Mouse (Mus musculus) intestine, postnatal 0 days (tissue): ENCODE data around the gene Gtsf1l. TPM values are rescaled to one million over a fixed set of nuclear protein-coding genes. Genes with fewer than 3 reads are reported as not detected.

Experiments
- ATAC-seq: fragments of 200-750 bp; cut with Nextera tagmentation; 2 replicates; pipeline ENCODE4 v1.8.0; 2017; ENCODE audit warnings: mild to moderate bottlenecking, moderate TSS enrichment, moderate library complexity
- H3K27ac ChIP-seq: fragments of 300-500 bp; sonication (generic); 2 replicates; pipeline ENCODE4 v1.5.1; 2014; ENCODE audit warnings: mild to moderate bottlenecking, low read depth, low read length, moderate library complexity
- H3K27me3 ChIP-seq: fragments of 300-500 bp; sonication (generic); replicated peaks from 2 replicates; pipeline ENCODE4 v1.6.1; 2014; ENCODE audit warnings: low read length, mixed read lengths; ENCODE audit not compliant: control insufficient read depth, insufficient read depth
- H3K36me3 ChIP-seq: fragments of 300-500 bp; sonication (generic); 2 replicates; pipeline ENCODE4 v1.6.1; 2014; ENCODE audit warnings: mild to moderate bottlenecking, moderate library complexity; ENCODE audit not compliant: control insufficient read depth, insufficient read depth
- H3K4me1 ChIP-seq: fragments of 300-500 bp; sonication (generic); replicated peaks from 2 replicates; pipeline ENCODE4 v1.6.1; 2014; ENCODE audit warnings: antibody characterized with exemption, low read length, mixed read lengths; ENCODE audit not compliant: control insufficient read depth, insufficient read depth
- H3K4me2 ChIP-seq: fragments of 300-500 bp; sonication (generic); replicated peaks from 2 replicates; pipeline ENCODE4 v1.6.1; 2014; ENCODE audit warnings: low read depth, mild to moderate bottlenecking, moderate library complexity
- H3K4me3 ChIP-seq: fragments of 300-500 bp; sonication (generic); 2 replicates; pipeline ENCODE4 v1.5.1; 2014; ENCODE audit warnings: low read depth, low read length
- H3K9ac ChIP-seq: fragments of 300-500 bp; sonication (generic); 2 replicates; pipeline ENCODE4 v1.6.1; 2014; ENCODE audit warnings: mild to moderate bottlenecking, low read depth, low read length
- H3K9me3 ChIP-seq: fragments of 300-500 bp; sonication (generic); 2 replicates; pipeline ENCODE4 v1.6.1; 2016; ENCODE audit warnings: mixed run types; ENCODE audit not compliant: control insufficient read depth
- CTCF ChIP-seq: sonication (generic); IDR thresholded peaks from 2 replicates; pipeline ENCODE4 v1.5.1; 2016; ENCODE audit warnings: low read depth, mild to moderate bottlenecking, control low read depth, antibody characterized with exemption, moderate library complexity
- WGBS: fragments of 180-500 bp; shearing (Covaris S2); extraction: QIAGEN DNeasy Blood & Tissue Kit; methylation state at CpG from one replicate; pipeline ENCODE4 v1.1.7; 2014; 5-methylcytosine and 5-hydroxymethylcytosine counted together
- polyA plus RNA-seq: library from polyadenylated mRNA; unstranded; fragments of >200 nt; fragmentation: Nextera tagmentation; extraction: Ambion mirVana; gene quantifications from 2 replicates; pipeline ENCODE4 v1.2.1, GENCODE M21; 2015

Gtsf1l gene
- polyA plus RNA-seq, 1 experiment from 2014 or later: not detected

GRCm38 (mm10) chr2:163056584-163056983 is 31.1 kb downstream of the Gtsf1l start:
- Histone ChIP-seq H3K4me3 (no peak overlapping the region), H3K27ac (no peak overlapping the region), H3K4me2 (no peak overlapping the region), H3K9me3 (no peaks in the 10 kb centered on the region), H3K9ac (no peak overlapping the region), H3K36me3 (no peaks in the 10 kb centered on the region; the same call in 1 of the 2 replicates), H3K4me1 (no peaks in the 10 kb centered on the region), H3K27me3 (no peaks in the 10 kb centered on the region)
- no peak for TF ChIP-seq CTCF
- 85% methylated on average over 9 of the region's 9 CpGs for WGBS
- ATAC-seq: no peak

GRCm38 (mm10) chr2:163055715-163056114 is 31.9 kb downstream of the Gtsf1l start:
- 0 out of 2 replicates have a peak overlapping the region, but pooled peaks have one; percentile 51 for H3K9ac ChIP-seq
- TF ChIP-seq CTCF: no peak

GRCm38 (mm10) chr2:163054891-163055494 is 32.7 kb downstream of the Gtsf1l start:
- 0 out of 2 replicates have a peak, but pooled peaks have one; percentile 9 for ATAC-seq
- no peaks in the 10 kb centered on the region for H3K9me3 ChIP-seq
- H3K4me2 ChIP-seq: peak overlapping the region; percentile 100

More at GRCm38 (mm10) chr2:163055715-163056114, 31.9 kb downstream of the Gtsf1l start:
- Histone ChIP-seq H3K4me1 (no peaks in the 10 kb centered on the region), H3K4me3 (peak overlapping the region; percentile 62), H3K4me2 (peak overlapping the region; percentile 100), H3K36me3 (no peaks in the 10 kb centered on the region), H3K9me3 (no peaks in the 10 kb centered on the region), H3K27me3 (no peaks in the 10 kb centered on the region), H3K27ac (no peak overlapping the region)
- WGBS: 30% methylated on average over 5 of the region's 5 CpGs
- no peak for ATAC-seq

GRCm38 (mm10) chr2:163054335-163054840 is 33.3 kb downstream of the Gtsf1l start, which contains the start of gene Mybl2:
Mybl2 (plus strand) TSS chr2:163054687.
- H3K36me3 ChIP-seq: no peaks in the 10 kb centered on the region
- H3K27ac ChIP-seq: no peak within 1 kb of the TSS
- WGBS: under 1% methylated on average over 48 of the region's 48 CpGs

More at GRCm38 (mm10) chr2:163054891-163055494, 32.7 kb downstream of the Gtsf1l start:
- H3K4me1 ChIP-seq: no peaks in the 10 kb centered on the region
- H3K36me3 ChIP-seq: no peaks in the 10 kb centered on the region
- under 1% methylated on average over 38 of the region's 38 CpGs for WGBS
- H3K27me3 ChIP-seq: no peaks in the 10 kb centered on the region
- peak overlapping the region; percentile 62 for H3K4me3 ChIP-seq
- H3K27ac ChIP-seq: no peak overlapping the region
- H3K9ac ChIP-seq: peak overlapping the region; percentile 51
- no peak for TF ChIP-seq CTCF

GRCm38 (mm10) chr2:163052826-163053225 is 34.8 kb downstream of the Gtsf1l start:
- H3K27me3 ChIP-seq: no peaks in the 10 kb centered on the region
- no peaks in the 10 kb centered on the region for H3K36me3 ChIP-seq
- H3K27ac ChIP-seq: no peak overlapping the region
- H3K4me1 ChIP-seq: no peaks in the 10 kb centered on the region
- no peak for TF ChIP-seq CTCF
- no peak overlapping the region for H3K4me3 ChIP-seq
- WGBS: 77% methylated on average over 4 of the region's 4 CpGs
- H3K9ac ChIP-seq: no peak overlapping the region
- H3K4me2 ChIP-seq: no peak overlapping the region
- H3K9me3 ChIP-seq: no peaks in the 10 kb centered on the region
- no peak for ATAC-seq

More at GRCm38 (mm10) chr2:163054335-163054840, 33.3 kb downstream of the Gtsf1l start, which contains the start of gene Mybl2:
- Histone ChIP-seq H3K4me3 (peak within 1 kb of the TSS; percentile 62), H3K27me3 (no peaks in the 10 kb centered on the region), H3K4me2 (peak within 1 kb of the TSS; percentile 100), H3K9ac (peak within 1 kb of the TSS; percentile 51), H3K4me1 (no peaks in the 10 kb centered on the region), H3K9me3 (no peaks in the 10 kb centered on the region)
- ATAC-seq: peak; percentile 98
- TF ChIP-seq CTCF: no peak

- Histone ChIP-seq H3K4me2 (no peak overlapping the region), H3K4me3 (no peak overlapping the region), H3K36me3 (peaks cover 1% of the 10 kb centered on the region; the same call in 1 of the 2 replicates), H3K4me1 (no peaks in the 10 kb centered on the region), H3K27me3 (no peaks in the 10 kb centered on the region), H3K9ac (no peak overlapping the region), H3K27ac (no peak overlapping the region), H3K9me3 (no peaks in the 10 kb centered on the region)
- TF ChIP-seq CTCF: no peak
- WGBS: 47% methylated on average over 4 of the region's 4 CpGs
- no peak for ATAC-seq
Observed at GRCm38 (mm10) chr2:163052101-163052500, 35.6 kb downstream of the Gtsf1l start.
